Mouse (Mus musculus) yolk sac, embryonic 10.5 days (tissue): ENCODE measurements at regions not wholly inside any gene's neighbourhood (a gene's known extent, or its start where the extent isn't known, plus 50 kb on each side); places are given as distances from the start of the nearest gene placed in this dataset.
A peak's percentile ranks its signal among the peaks of the same experiment; 100 is the strongest.

Experiments
- DNase-seq: peaks from one replicate; pipeline ENCODE4 v3.0.0-alpha.2; 2017; ENCODE audit warnings: low spot score

DNA sequence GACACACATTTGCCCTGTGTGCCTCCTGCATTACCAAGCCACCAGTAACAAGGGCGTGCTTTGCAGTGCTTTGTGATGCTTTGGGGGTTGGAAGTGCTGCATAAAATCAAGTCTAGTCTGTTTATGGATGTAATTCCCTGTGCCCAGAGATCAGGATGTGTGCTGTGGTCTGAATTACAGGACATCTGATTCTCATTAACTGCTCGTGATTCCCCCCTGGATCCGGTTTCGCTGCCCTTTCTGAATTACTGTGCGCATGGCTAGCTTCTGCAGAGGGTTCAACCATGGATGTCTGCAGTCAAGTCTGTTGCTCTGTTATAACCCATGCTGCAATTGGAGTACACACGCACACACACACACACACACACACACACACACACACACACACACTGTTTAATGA, 52.5 kb upstream of the Magi1 start:
- peak; percentile 9 for DNase-seq
